Mouse (Mus musculus): ENCODE data around the gene Myl12a. TPM values are rescaled to one million over a fixed set of nuclear protein-coding genes. Genes with fewer than 3 reads are reported as not detected.

Gene Myl12a
- polyA plus RNA-seq, 1 experiment, result 119 TPM

- 88% methylated on average over 15 of the region's 15 CpGs for WGBS
- H3K27ac ChIP-seq (ENCODE audit: control insufficient read depth, insufficient read depth, low read depth, low read length, poor library complexity), result no peak overlapping the region
- TF ChIP-seq POLR2A (IDR thresholded peaks at IDR 0.05; ENCODE audit: borderline replicate concordance, control insufficient read depth, low read depth, low read length) (no peak), CTCF (IDR thresholded peaks at IDR 0.05; ENCODE audit: control insufficient read depth, insufficient read depth, low read length) (no peak)
- H3K4me3 ChIP-seq (replicated peaks; ENCODE audit: control insufficient read depth, low read depth, low read length), result no peak overlapping the region
- H3K4me1 ChIP-seq (ENCODE audit: control insufficient read depth, insufficient read depth, low read length), result no peaks in the 10 kb centered on the region; the same call in 1 of the 2 replicates
These were observed 16.1 kb upstream of the Myl12a start for GRCm38 (mm10) chr17:71018616-71019308.

- 84% methylated on average over 3 of the region's 3 CpGs for WGBS
- TF ChIP-seq CTCF (IDR thresholded peaks at IDR 0.05; ENCODE audit: control insufficient read depth, insufficient read depth, low read length) (no peak), POLR2A (IDR thresholded peaks at IDR 0.05; ENCODE audit: borderline replicate concordance, control insufficient read depth, low read depth, low read length) (no peak)
- H3K27ac ChIP-seq (ENCODE audit: control insufficient read depth, insufficient read depth, low read depth, low read length, poor library complexity), result no peak overlapping the region
- no peaks in the 10 kb centered on the region; the same call in 1 of the 2 replicates for H3K4me1 ChIP-seq (ENCODE audit: control insufficient read depth, insufficient read depth, low read length)
- no peak overlapping the region for H3K4me3 ChIP-seq (replicated peaks; ENCODE audit: control insufficient read depth, low read depth, low read length)
These were observed 15.5 kb upstream of the Myl12a start for GRCm38 (mm10) chr17:71018151-71018550.

- no peak for TF ChIP-seq CTCF (IDR thresholded peaks at IDR 0.05; ENCODE audit: control insufficient read depth, insufficient read depth, low read length)
- no peak for TF ChIP-seq POLR2A (IDR thresholded peaks at IDR 0.05; ENCODE audit: borderline replicate concordance, control insufficient read depth, low read depth, low read length)
- no peak overlapping the region for H3K4me3 ChIP-seq (replicated peaks; ENCODE audit: control insufficient read depth, low read depth, low read length)
- WGBS, result 83% methylated on average over 4 of the region's 4 CpGs
- H3K4me1 ChIP-seq (ENCODE audit: control insufficient read depth, insufficient read depth, low read length), result no peaks in the 10 kb centered on the region; the same call in 1 of the 2 replicates
- H3K27ac ChIP-seq (ENCODE audit: control insufficient read depth, insufficient read depth, low read depth, low read length, poor library complexity), result no peak overlapping the region
These were observed 14.8 kb upstream of the Myl12a start for GRCm38 (mm10) chr17:71017457-71017998.

DNA sequence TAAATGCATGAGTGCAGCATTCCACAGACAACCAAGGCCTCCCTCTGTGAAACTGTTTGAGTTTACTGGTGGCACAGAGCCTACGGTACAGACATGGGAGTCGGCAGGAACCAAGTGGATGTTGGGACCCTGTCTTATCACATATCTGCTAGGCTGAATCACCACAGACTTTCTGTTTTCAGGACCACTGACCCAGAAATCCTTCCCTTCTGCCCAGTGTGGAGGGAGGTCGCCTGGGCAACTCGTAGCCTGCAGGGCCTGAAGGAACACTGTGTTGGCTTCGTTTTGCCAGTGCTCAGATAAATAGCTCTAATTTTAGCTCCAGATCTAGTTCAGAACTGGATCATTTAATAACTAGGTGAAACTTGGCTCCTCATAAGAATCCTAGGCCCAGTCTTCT is 12.2 kb upstream of the Myl12a start:
- WGBS, result 47% methylated on average over 5 of the region's 5 CpGs
- no peaks in the 10 kb centered on the region; the same call in 1 of the 2 replicates for H3K4me1 ChIP-seq (ENCODE audit: control insufficient read depth, insufficient read depth, low read length)

GRCm38 (mm10) chr17:71013105-71013504 is 10.4 kb upstream of the Myl12a start:
- no peak for TF ChIP-seq CTCF (IDR thresholded peaks at IDR 0.05; ENCODE audit: control insufficient read depth, insufficient read depth, low read length)
- no peak for TF ChIP-seq POLR2A (IDR thresholded peaks at IDR 0.05; ENCODE audit: borderline replicate concordance, control insufficient read depth, low read depth, low read length)
- 80% methylated on average over 6 of the region's 6 CpGs for WGBS

More for the DNA sequence above, 12.2 kb upstream of the Myl12a start:
- Histone ChIP-seq H3K4me3 (replicated peaks; ENCODE audit: control insufficient read depth, low read depth, low read length) (no peak overlapping the region), H3K27ac (ENCODE audit: control insufficient read depth, insufficient read depth, low read depth, low read length, poor library complexity) (no peak overlapping the region)
- TF ChIP-seq POLR2A (IDR thresholded peaks at IDR 0.05; ENCODE audit: borderline replicate concordance, control insufficient read depth, low read depth, low read length) (no peak), CTCF (IDR thresholded peaks at IDR 0.05; ENCODE audit: control insufficient read depth, insufficient read depth, low read length) (no peak)

GRCm38 (mm10) chr17:71011931-71012662 is 9.4 kb upstream of the Myl12a start:
- Histone ChIP-seq H3K4me3 (replicated peaks; ENCODE audit: control insufficient read depth, low read depth, low read length) (no peak overlapping the region), H3K4me1 (ENCODE audit: control insufficient read depth, insufficient read depth, low read length) (no peaks in the 10 kb centered on the region; the same call in 1 of the 2 replicates), H3K27ac (ENCODE audit: control insufficient read depth, insufficient read depth, low read depth, low read length, poor library complexity) (no peak overlapping the region)
- no peak for TF ChIP-seq CTCF (IDR thresholded peaks at IDR 0.05; ENCODE audit: control insufficient read depth, insufficient read depth, low read length)
- TF ChIP-seq POLR2A (IDR thresholded peaks at IDR 0.05; ENCODE audit: borderline replicate concordance, control insufficient read depth, low read depth, low read length), result no peak
- WGBS, result 78% methylated on average over 9 of the region's 9 CpGs

More at GRCm38 (mm10) chr17:71013105-71013504, 10.4 kb upstream of the Myl12a start:
- Histone ChIP-seq H3K4me1 (ENCODE audit: control insufficient read depth, insufficient read depth, low read length) (no peaks in the 10 kb centered on the region; the same call in 1 of the 2 replicates), H3K4me3 (replicated peaks; ENCODE audit: control insufficient read depth, low read depth, low read length) (no peak overlapping the region), H3K27ac (ENCODE audit: control insufficient read depth, insufficient read depth, low read depth, low read length, poor library complexity) (no peak overlapping the region)

- WGBS, result 79% methylated on average over 7 of the region's 7 CpGs
- TF ChIP-seq CTCF (IDR thresholded peaks at IDR 0.05; ENCODE audit: control insufficient read depth, insufficient read depth, low read length) (no peak), POLR2A (IDR thresholded peaks at IDR 0.05; ENCODE audit: borderline replicate concordance, control insufficient read depth, low read depth, low read length) (no peak)
- Histone ChIP-seq H3K4me1 (ENCODE audit: control insufficient read depth, insufficient read depth, low read length) (no peaks in the 10 kb centered on the region; the same call in 1 of the 2 replicates), H3K4me3 (replicated peaks; ENCODE audit: control insufficient read depth, low read depth, low read length) (no peak overlapping the region), H3K27ac (ENCODE audit: control insufficient read depth, insufficient read depth, low read depth, low read length, poor library complexity) (no peak overlapping the region)
These were observed 8.1 kb upstream of the Myl12a start for GRCm38 (mm10) chr17:71010646-71011242.

- 66% methylated on average over 1 of the region's 1 CpGs for WGBS
- H3K4me1 ChIP-seq (ENCODE audit: control insufficient read depth, insufficient read depth, low read length), result no peaks in the 10 kb centered on the region; the same call in 1 of the 2 replicates
- no peak overlapping the region for H3K27ac ChIP-seq (ENCODE audit: control insufficient read depth, insufficient read depth, low read depth, low read length, poor library complexity)
- H3K4me3 ChIP-seq (replicated peaks; ENCODE audit: control insufficient read depth, low read depth, low read length), result no peak overlapping the region
- no peak for TF ChIP-seq POLR2A (IDR thresholded peaks at IDR 0.05; ENCODE audit: borderline replicate concordance, control insufficient read depth, low read depth, low read length)
- no peak for TF ChIP-seq CTCF (IDR thresholded peaks at IDR 0.05; ENCODE audit: control insufficient read depth, insufficient read depth, low read length)
These were observed 7.1 kb upstream of the Myl12a start for GRCm38 (mm10) chr17:71009751-71010150.

All from bone marrow, adult 2 months (tissue).